Mouse (Mus musculus): ENCODE results near the gene Rtkn2.

DNA sequence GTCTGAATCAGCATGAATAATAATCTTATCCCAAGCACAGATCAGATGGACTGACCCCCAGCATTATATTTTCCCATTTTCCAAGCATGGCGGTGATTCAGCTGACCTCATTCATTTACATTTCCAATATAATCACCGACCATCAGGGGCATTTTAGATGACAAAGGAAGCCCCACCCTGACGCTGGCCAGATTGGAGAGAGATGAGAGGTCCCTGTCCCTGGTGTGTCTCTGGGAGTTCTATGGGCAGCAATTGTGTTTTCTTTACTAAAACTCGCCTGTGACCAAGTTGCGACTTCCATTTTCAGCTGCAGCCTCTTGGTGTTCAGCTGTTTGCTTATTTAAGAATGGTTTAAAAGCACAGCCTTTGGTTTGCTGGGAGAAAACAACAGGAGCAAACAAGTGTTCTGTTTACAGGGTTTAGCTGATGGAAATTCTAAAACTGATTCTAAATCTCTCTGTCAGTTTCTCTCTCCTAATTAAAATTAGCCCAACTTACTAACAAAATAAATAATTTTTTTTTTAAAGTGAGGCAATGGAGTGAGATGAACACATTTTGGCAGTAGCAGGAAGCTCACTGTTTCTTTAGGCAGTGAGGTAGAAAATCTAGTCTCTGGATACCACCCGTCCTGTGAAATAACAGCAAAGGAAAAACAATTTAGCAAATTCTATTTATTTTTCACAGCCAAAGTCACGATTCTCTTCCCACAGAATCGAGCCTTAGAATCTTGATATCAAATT is 84.6 kb downstream of the Rtkn2 start:
- TF ChIP-seq CTCF (IDR thresholded peaks at IDR 0.05; ENCODE audit: low read depth) (no peak), EP300 (IDR thresholded peaks at IDR 0.05; ENCODE audit: low read depth) (no peak)

Data from heart, postnatal 0 days (tissue).